Mouse (Mus musculus) left cerebral cortex, postnatal 10 days (tissue): ENCODE measurements at regions not wholly inside any gene's neighbourhood (a gene's known extent, or its start where the extent isn't known, plus 50 kb on each side); places are given as distances from the start of the nearest gene placed in this dataset.

Experiments used
- DNase-seq, 2 experiments: peaks; one replicate each; pipeline ENCODE4 v3.0.0; 2021 to 2022; ENCODE audit warnings: low spot score in 2 of 2, mixed read lengths in 1 of 2; ENCODE audit errors: extremely low spot score in 1 of 2
- intact Hi-C: fragments of 180-260 bp; cut with DNase I; formaldehyde crosslinking; loops from one replicate; pipeline ENCODE4 v1.15.1; 2025

DNA sequence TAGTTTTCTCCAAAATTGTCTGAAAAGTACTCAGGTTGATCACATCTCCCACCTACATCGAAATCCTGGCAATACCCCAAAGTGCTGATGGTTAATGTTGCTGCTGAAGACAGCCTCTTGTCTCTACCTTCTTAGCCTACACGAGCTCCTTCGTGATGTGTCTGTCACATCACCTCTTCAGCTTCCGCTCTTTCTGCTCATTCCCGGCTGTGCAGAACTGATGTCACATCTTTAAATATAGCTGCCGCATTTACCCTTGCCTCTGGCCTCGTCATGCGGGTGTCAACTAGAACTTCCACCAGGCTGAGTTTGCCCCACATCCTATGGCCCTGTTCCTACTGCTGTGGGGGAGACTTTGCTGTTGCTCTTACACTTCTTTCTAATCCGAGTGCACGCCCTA, 133.2 kb downstream of the Gm10260 start:
- DNase-seq, result no peak
- intact Hi-C loops, result no loop called here

- intact Hi-C loops, result no loop called here
- no peak for DNase-seq
These were observed 133.6 kb downstream of the Gm10260 start for GRCm38 (mm10) chr13:97626786-97627185.

DNA sequence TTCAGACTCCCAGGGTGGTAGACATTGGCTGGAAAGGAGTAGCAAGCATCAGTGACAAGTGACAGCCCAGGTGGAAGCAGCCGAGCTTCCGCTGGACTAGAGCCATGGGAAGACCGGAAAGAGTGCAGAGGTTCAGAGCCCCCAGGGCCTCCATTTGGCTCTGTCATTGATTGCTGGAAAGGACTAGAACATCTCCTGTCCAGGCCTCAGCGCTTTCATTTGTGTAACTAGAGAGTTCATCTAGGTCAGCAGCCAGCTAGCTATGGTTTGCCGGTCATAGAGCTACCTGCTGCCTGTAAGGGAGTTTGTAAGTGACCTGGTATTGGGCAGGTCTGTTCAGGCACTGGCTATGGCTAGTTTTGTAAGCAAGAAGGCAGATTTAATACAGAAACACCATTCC, 134.3 kb downstream of the Gm10260 start:
- no peak for DNase-seq
- intact Hi-C loops, result no loop called here

DNA sequence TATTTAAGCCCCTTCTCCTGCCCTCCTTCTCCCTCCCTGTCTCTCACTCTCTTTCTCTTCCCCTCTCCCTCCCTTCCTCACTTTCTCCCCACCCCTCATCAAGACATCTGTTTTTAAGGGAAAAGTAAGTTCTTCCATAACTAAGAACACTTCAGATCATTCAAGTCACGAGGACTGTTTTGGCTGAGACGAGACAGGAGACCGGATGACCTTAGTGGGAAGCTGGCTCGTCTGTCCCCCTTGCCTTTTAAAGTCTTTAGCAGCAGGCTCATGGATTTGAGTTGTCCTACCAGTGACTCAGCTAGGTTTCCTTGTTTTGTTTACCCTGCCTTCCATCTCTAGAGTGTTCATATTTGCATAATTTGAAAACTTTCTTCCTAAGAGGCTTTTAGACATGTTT, 135.0 kb downstream of the Gm10260 start:
- no peak for DNase-seq
- intact Hi-C loops, result no loop called here

GRCm38 (mm10) chr13:97618190-97618586, 142.2 kb downstream of the Gm10260 start:
- intact Hi-C loops, result no loop called here
- DNase-seq, result no peak

GRCm38 (mm10) chr13:97617511-97618189, 142.8 kb downstream of the Gm10260 start:
- intact Hi-C loops, result no loop called here
- DNase-seq, result no peak

DNA sequence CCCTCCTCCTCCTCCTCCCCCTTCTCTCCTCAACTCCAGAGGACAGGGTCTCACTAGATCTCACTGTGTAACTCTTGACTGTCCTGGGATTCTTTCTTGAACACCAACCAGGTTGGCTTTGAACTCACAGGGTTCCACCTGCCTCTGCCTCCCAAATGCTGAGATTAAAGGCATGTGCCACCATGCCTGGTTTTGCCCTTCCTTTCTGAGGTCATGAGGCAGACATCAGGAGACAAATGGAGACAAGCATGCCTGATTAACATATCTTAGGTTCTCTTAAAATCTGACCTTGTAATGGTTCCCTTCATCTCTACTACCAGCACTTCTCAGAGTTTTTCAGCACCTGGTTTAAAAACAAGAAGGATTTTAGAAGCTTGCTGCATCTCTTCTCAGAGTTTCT, 143.5 kb downstream of the Gm10260 start:
- intact Hi-C loops, result no loop called here
- DNase-seq, result no peak

DNA sequence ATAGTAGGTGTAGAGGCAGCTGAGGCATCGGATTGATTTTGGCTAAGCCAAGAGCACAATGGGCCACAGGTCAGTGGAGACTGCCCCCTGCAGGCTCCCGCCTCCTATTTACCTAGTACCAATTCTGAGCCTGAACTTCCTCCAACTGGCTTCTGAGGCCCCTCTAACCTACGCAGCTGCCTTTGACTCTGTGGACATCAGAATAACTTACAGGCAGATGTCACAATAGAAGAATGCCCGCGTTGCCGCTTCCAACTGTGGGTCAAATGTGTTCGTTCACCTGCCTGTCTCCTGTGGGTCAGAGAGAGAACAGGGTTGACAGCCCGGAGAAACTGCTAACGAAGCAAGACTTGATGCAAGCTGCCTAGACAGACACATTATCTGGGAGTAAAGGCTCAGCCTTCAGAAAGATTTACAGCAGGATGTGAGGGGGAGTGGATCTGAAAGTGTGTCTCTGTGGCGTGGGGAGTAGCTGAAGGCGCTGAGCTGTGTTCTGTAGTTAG, 153.2 kb downstream of the Gm10260 start:
- peak in 1 of 2 experiments; percentile 51 for DNase-seq
- intact Hi-C loops, result no loop called here

DNA sequence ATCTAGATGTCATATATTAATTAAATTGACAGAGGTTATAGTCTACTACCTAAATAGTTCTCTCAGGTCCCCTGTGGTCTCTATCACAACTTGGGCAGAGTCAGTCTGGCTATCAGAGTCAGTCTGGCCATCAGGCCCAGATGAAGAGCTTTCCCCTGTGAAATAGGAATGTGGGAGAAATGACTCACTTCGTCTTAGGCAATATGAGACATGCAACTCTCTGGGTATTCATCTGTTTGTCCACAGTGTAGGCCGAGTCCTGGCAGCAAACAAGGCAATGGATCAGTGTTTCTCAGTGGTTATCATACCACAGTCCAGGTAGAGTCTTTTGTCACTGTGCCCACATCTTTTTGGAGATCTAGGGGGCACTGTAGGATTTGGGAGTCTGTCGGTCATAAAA, 156.0 kb downstream of the Gm10260 start:
- no peak for DNase-seq
- intact Hi-C loops, result no loop called here

- no peak for DNase-seq
- intact Hi-C loops, result no loop called here
These were observed 159.2 kb downstream of the Gm10260 start for GRCm38 (mm10) chr13:97601135-97601730.

DNA sequence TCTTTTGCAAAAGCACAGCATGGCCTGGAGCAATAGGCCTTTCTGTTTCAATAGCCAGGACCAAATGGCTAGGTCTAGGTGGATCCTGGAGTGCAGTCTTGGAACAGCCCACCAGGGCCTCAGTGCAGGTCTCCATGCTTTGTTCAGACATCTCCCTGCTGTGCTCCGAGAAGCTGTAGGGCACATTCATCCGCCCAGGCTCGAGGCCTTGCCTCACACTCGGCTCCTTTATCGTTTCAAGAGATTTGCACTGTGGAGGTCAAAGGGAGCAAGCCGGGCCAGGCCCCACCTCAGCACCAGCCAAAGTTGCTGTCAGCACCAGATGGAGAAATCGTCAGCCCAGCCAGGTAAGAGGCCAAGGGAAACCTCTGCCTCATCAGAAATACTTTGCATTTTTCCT, 160.3 kb downstream of the Gm10260 start:
- intact Hi-C loops, result no loop called here
- DNase-seq, result no peak

DNA sequence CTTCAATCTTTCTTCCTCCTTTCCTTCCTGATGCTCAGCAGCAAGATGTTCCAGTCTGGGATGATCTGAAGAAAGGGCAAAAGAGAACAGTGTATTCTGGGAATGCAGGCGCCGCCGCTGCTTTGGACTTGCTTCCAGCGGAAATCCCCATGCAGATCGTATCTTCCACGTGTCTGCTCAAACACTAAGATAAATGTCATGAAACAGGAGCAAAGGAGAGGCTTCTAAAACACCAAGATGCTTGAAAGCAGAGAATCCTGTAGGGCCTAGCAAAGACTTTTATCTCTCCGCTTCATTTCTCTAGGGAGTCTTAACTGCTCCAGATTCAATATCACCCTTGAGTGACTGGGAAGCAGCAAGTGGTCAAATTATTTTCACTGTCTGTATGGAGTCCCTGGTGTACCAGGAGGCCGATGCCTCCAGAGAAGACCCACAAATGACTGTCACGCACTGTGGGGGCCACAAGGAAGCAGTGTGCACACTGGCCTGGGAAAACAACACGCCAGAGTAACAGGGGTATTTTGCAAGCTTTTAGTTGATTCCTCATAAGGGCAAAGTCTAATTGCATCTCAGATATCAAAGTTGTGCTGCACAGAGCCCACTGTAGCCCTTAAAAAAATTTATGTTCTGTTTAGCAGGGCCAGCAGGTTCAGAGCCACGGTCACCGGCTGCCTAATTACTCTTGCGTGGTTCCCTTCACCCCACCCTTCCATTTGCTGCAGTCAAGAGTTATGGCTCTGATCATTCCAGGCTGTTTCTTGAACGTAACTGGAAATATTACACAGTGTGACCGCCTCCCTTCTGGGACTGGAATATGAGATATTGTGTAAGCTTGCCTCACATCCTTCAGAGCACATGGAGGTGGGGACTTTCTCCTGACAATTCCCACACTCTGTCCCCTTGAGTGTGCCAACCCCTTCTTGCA, 161.7 kb downstream of the Gm10260 start:
- no peak for DNase-seq
- intact Hi-C loops, result no loop called here

GRCm38 (mm10) chr13:97594851-97595250, 165.6 kb downstream of the Gm10260 start:
- DNase-seq, result no peak
- intact Hi-C loops, result no loop called here

GRCm38 (mm10) chr13:97589626-97590025, 170.8 kb downstream of the Gm10260 start:
- intact Hi-C loops, result no loop called here
- no peak for DNase-seq

DNA sequence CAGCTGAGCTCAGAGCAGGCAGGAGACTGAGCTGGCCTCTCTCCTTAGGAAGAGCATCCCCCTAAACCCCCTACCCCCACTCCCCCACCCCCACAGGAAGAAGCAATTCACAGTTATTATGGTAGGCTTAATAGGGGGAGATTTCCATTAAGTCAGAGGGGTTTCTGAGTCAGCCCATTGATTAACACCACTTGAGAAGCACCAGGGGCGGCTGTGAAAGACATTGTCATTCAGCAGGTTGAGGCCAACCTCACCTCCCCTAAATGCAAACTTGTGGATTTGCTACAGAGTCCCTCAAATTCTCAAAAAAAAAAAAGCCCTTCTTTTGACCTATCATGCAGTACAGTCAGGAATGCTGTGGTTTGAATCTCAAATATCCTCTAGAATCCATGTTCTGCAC, 172.3 kb downstream of the Gm10260 start:
- intact Hi-C loops, result no loop called here
- DNase-seq, result no peak

- DNase-seq, result no peak
- intact Hi-C loops, result no loop called here
These were observed 173.3 kb downstream of the Gm10260 start for GRCm38 (mm10) chr13:97587088-97587487.

GRCm38 (mm10) chr13:97584045-97584444, 176.4 kb downstream of the Gm10260 start:
- no peak for DNase-seq
- intact Hi-C loops, result no loop called here

- intact Hi-C loops, result no loop called here
- DNase-seq, result no peak
These were observed 179.1 kb downstream of the Gm10260 start for GRCm38 (mm10) chr13:97581380-97581779.

DNA sequence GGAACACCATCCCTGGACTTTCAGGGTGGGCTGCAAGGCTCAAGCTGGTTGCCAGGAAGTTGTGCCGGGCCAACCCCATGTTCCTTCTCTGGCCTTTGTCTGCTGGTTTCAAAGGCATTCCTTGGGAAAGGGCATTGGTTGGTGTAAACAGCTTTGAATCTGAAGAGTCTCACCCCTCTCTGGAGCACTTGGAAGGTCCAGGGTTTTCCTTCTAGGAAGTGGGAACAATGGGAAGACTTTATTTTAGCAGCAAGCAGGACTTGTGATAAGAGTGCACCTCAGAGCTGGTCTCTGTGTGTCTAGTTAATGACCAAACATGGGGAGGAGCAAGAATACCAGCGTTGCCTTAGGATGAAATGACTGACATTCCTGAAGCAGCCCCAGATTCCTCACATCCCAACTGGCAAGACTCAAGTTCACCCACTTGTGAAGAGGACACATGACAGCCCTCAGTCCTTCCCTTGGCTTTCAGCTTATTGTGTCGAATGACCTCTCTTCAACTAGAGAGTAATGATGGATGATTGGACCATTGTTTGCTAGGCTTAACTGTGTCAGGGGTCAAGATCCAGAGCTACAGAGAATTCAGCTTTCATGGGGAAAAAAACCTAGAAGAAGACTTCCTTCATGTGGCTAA, 180.1 kb downstream of the Gm10260 start:
- peak in 1 of 2 experiments; percentile 74 for DNase-seq
- intact Hi-C loops, result no loop called here
